Mouse (Mus musculus): ENCODE measurements at regions not wholly inside any gene's neighbourhood (a gene's known extent, or its start where the extent isn't known, plus 50 kb on each side); places are given as distances from the start of the nearest gene placed in this dataset.

DNA sequence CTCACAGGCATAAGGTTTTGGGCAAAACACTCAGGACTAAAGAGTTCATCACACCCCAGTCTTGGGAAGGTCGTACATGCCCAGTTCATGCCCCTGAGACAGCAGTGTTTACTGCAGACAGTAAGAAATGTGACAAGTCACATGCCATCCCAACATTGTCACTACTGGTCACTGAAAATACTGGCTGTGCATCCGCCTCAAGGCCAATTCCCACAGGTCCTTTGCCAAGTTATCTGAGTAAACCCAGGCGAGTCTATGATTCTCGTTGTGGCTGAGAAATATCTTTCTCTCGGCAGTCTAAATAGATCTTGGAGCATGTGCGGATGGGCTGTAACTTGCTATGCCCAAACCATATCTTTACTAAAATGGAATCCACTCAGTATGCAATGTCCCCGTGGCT lies 128.9 kb upstream of the Ednrb start:
- no peak for ATAC-seq (replicated peaks in 1 of 2; ENCODE audit: insufficient read depth in 1 of 2, low FRiP score in 2 of 2, low TSS enrichment in 1 of 2, low read depth in 1 of 2, poor library complexity in 2 of 2, severe bottlenecking in 2 of 2)

GRCm38 (mm10) chr14:103969305-103969704 lies 125.1 kb upstream of the Ednrb start:
- ATAC-seq (replicated peaks in 1 of 2; ENCODE audit: insufficient read depth in 1 of 2, low FRiP score in 2 of 2, low TSS enrichment in 1 of 2, low read depth in 1 of 2, poor library complexity in 2 of 2, severe bottlenecking in 2 of 2), result no peak

- no peak for ATAC-seq (replicated peaks in 1 of 2; ENCODE audit: insufficient read depth in 1 of 2, low FRiP score in 2 of 2, low TSS enrichment in 1 of 2, low read depth in 1 of 2, poor library complexity in 2 of 2, severe bottlenecking in 2 of 2)
These were observed 122.1 kb upstream of the Ednrb start for GRCm38 (mm10) chr14:103966293-103966692.

DNA sequence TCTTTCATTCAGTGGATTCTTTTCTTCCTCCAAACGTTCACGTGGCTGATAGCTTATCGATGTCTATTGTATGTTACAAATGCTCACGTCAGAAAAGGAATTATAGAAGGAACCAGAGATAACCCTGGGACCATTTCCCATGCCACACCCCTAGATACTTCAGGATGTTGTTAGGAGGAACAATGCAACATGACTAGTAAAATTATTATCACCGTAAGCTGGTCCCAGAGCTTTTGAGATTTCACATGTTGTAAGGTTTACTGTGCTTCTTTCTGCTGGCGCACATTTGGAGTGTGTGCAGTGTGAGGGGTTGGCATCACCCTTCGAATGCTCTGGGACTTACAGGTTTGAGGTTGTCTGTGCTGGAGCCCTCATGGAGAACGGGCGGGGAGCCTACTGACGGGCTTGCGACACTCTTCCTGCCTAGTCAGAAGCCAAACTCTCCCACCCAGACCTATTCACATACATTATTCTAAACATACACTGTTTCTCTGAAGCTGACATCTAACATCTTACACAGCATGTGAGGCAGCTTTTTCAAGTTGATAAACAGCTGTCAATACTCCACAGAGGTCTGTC lies 118.2 kb upstream of the Ednrb start:
- no peak for ATAC-seq (replicated peaks in 1 of 2; ENCODE audit: insufficient read depth in 1 of 2, low FRiP score in 2 of 2, low TSS enrichment in 1 of 2, low read depth in 1 of 2, poor library complexity in 2 of 2, severe bottlenecking in 2 of 2)

DNA sequence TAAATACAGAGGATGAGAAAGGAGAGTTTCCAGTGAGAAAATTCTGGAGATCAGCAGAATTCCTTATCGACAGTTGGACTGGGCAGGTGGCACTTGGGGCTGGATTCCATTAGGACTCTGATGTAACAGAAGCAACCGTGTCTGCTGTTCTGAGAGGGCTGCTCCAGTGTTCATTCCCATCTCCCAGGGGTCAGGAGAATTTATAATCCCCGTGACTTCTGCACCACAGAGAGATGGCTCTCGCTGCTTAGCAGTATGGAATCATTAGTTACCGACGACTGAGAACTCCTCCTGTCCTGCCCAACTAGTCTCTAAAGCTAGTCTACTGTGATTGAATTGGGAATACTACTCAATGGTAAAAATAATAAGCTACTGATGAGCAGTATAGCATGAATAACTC lies 107.7 kb upstream of the Ednrb start:
- no peak for ATAC-seq (replicated peaks in 1 of 2; ENCODE audit: insufficient read depth in 1 of 2, low FRiP score in 2 of 2, low TSS enrichment in 1 of 2, low read depth in 1 of 2, poor library complexity in 2 of 2, severe bottlenecking in 2 of 2)

DNA sequence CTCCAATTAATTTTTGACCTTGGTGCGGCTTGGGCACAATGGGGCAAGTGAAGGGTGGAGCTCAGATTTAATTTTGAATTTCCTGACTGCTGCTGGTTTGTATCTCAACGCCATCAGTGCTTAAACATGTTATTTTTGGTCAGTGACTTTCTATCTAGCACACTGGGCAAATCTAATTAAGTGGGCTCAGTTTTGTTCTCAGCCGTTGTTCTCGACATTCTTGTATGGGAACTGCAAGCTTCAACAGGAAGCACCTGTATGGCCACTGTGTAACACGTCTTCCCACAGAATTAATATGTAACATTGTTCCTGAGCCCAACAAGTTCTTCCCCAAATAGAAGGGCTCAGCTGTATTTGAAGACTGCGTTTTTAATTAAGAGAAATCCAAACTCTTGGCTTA lies 105.7 kb upstream of the Ednrb start:
- ATAC-seq (replicated peaks in 1 of 2; ENCODE audit: insufficient read depth in 1 of 2, low FRiP score in 2 of 2, low TSS enrichment in 1 of 2, low read depth in 1 of 2, poor library complexity in 2 of 2, severe bottlenecking in 2 of 2), result peak; percentile 85 to 87

DNA sequence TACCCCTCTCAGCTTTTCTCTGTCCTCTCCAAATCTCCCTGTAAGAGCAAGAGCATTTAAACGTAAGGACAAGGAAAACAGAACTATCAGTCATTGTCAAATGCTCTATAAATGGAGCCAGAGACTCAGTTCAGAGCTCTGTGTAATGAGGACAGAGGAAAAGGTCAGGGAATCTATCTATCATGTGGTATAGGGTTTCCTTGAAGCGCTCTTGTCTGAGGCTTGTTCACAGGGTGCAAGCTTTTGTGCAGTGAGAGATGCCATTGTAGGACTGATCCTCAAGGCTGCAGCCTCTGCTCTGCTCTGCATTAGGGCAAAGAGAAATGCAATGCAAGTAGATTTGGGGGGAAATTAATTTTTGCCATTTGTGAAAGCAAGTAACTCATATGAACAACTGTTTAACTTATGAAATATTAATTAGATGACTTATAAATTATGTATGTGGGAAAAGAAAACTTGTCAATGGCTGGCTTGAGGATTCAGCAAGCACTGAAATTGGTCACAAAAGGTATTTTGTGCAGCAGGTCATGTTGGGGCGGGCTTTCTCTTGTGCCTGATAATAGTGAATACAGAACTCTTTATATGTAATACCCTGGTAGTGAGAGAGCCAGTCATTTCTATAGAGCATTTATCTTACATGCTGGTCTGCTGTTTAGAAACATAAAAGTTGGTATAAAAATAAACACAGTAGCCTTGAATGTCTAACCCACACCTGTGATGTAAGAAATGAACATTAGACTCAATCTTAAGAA lies 104.0 kb upstream of the Ednrb start:
- ATAC-seq (replicated peaks in 1 of 2; ENCODE audit: insufficient read depth in 1 of 2, low FRiP score in 2 of 2, low TSS enrichment in 1 of 2, low read depth in 1 of 2, poor library complexity in 2 of 2, severe bottlenecking in 2 of 2), result no peak

- ATAC-seq (replicated peaks in 1 of 2; ENCODE audit: insufficient read depth in 1 of 2, low FRiP score in 2 of 2, low TSS enrichment in 1 of 2, low read depth in 1 of 2, poor library complexity in 2 of 2, severe bottlenecking in 2 of 2), result peak; percentile 19 to 59; a peak in 3 of 4 replicates
These were observed 101.6 kb upstream of the Ednrb start for GRCm38 (mm10) chr14:103945753-103946152.

- no peak for ATAC-seq (replicated peaks in 1 of 2; ENCODE audit: insufficient read depth in 1 of 2, low FRiP score in 2 of 2, low TSS enrichment in 1 of 2, low read depth in 1 of 2, poor library complexity in 2 of 2, severe bottlenecking in 2 of 2)
These were observed 95.7 kb upstream of the Ednrb start for GRCm38 (mm10) chr14:103939867-103940266.

- ATAC-seq (replicated peaks in 1 of 2; ENCODE audit: insufficient read depth in 1 of 2, low FRiP score in 2 of 2, low TSS enrichment in 1 of 2, low read depth in 1 of 2, poor library complexity in 2 of 2, severe bottlenecking in 2 of 2), result peak; percentile 37 to 58; a peak in 3 of 4 replicates
These were observed 94.7 kb upstream of the Ednrb start for GRCm38 (mm10) chr14:103938937-103939336.

DNA sequence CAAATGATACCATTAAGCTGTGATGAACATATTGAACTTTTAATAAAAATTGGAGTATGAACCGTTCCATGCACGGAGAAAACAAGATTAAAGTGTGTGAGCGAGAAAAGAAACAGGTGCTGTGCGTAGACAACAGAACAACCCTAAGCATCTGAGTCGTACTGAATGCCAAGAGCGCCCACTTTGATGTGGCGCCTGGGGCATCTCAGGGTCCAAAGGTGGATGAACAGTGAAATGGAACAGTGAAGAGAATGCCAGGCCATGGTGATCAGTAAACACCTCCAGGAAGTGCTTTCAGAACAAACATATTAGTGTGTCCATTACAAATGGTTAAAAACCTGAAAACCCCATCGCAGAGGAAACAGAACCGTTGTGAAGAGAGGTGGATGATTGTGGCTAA lies 94.0 kb upstream of the Ednrb start:
- no peak for ATAC-seq (replicated peaks in 1 of 2; ENCODE audit: insufficient read depth in 1 of 2, low FRiP score in 2 of 2, low TSS enrichment in 1 of 2, low read depth in 1 of 2, poor library complexity in 2 of 2, severe bottlenecking in 2 of 2)

DNA sequence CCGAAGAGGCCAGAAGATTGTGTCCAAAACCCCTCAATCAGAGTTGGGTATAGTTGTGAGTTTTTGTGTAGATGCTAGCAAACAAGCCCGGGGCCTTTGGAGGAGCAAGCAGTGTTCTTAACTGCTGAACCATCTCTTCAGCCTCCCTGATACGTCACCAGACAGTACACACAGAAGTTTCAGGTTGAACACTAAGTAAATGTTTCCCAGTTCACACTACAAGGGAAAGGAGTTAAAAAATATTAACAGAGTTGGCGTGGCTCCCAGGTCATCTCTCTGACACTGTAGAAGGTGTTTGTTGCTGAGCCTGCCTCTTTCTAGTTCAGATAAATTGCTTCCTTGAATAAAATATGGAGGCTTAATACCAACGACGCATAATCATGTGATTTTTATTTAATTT lies 93.5 kb upstream of the Ednrb start:
- ATAC-seq (replicated peaks in 1 of 2; ENCODE audit: insufficient read depth in 1 of 2, low FRiP score in 2 of 2, low TSS enrichment in 1 of 2, low read depth in 1 of 2, poor library complexity in 2 of 2, severe bottlenecking in 2 of 2), result no peak

DNA sequence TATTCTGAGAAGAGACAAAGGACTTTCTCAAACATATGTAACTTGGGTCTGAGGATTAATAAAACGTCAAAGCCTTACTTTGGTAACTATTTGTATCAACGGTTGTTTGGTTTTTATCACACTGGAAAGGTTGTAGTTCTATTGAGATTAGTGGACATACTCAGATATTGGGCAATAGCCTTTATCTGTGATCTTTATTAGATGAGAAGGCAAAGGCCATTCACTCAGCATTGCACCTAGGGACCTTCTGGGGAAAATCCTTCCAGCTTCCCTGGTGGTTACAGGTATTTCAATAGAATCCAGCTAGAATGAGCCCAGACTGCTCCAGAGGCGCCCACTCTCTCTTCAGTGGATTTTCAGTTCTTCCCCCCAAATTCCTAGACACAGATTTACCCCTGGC lies 89.6 kb upstream of the Ednrb start:
- no peak for ATAC-seq (replicated peaks in 1 of 2; ENCODE audit: insufficient read depth in 1 of 2, low FRiP score in 2 of 2, low TSS enrichment in 1 of 2, low read depth in 1 of 2, poor library complexity in 2 of 2, severe bottlenecking in 2 of 2)

GRCm38 (mm10) chr14:103932170-103932569 lies 88.0 kb upstream of the Ednrb start:
- no peak for ATAC-seq (replicated peaks in 1 of 2; ENCODE audit: insufficient read depth in 1 of 2, low FRiP score in 2 of 2, low TSS enrichment in 1 of 2, low read depth in 1 of 2, poor library complexity in 2 of 2, severe bottlenecking in 2 of 2)

- no peak for ATAC-seq (replicated peaks in 1 of 2; ENCODE audit: insufficient read depth in 1 of 2, low FRiP score in 2 of 2, low TSS enrichment in 1 of 2, low read depth in 1 of 2, poor library complexity in 2 of 2, severe bottlenecking in 2 of 2)
These were observed 85.6 kb upstream of the Ednrb start for GRCm38 (mm10) chr14:103929734-103930364.

DNA sequence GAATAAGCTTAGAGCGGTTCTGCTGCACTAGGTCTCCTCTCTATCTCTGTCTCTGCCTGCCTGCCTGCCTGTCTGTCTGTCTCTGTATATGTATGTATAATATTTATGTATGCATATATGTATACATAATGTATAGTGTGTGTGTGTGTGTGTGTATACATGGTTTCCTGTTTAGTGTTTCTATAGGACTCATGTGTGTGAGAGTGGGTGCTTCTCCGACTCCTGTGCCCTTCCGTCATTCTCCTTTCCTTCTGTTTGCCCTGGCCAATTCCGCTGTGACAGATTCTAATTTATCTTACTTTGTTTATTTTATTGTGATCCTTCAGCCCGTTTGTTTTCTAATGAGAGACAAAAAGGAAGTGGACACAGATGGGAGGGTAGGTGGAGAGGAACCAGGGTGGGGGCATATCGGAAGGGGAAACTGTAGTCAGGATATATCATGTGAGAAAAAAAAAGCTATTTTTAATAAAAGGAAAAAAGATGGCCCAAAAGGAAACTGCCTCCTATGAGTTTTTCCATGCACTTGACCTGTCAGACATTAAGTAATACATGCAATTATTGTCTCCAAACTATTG lies 85.0 kb upstream of the Ednrb start:
- ATAC-seq (replicated peaks in 1 of 2; ENCODE audit: insufficient read depth in 1 of 2, low FRiP score in 2 of 2, low TSS enrichment in 1 of 2, low read depth in 1 of 2, poor library complexity in 2 of 2, severe bottlenecking in 2 of 2), result no peak

DNA sequence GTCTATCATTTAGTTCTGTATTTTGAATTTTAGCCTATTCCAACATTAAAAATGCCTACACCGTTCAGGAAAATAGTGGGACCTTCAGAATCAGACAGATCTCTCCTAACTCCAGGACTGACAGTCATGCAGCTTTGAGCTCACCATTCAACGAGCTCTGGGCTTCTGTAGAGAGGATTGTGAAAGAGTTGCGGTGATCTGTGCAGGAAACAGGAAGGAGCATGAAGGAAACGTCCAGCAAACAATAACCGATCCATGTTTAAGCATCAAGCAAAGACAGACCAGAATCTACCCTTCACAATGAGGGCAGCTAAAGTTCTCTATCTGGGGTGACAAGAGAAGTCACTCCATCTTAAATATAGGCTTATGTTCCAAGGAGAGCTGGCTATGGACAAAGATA lies 76.0 kb upstream of the Ednrb start:
- peak; percentile 95 to 96 for ATAC-seq (replicated peaks in 1 of 2; ENCODE audit: insufficient read depth in 1 of 2, low FRiP score in 2 of 2, low TSS enrichment in 1 of 2, low read depth in 1 of 2, poor library complexity in 2 of 2, severe bottlenecking in 2 of 2)

DNA sequence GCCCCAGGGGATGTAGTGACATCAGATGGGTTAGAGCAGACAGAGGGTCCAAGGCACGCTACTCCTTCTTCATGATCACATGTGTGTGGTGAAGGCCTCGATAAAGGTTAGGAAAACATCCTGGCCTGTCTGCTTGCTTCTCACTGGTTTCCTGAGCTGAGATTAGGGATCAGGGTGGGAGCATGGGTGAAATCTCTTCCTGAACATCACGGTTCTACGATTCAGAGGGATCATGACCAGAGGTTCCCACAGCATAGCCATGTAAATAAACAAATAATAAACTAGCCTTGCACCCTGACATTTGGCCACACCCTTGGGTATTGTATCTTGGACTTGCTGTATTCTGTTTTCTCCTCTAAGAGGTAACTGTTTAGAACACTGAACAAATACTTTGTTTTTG lies 75.2 kb upstream of the Ednrb start:
- no peak for ATAC-seq (replicated peaks in 1 of 2; ENCODE audit: insufficient read depth in 1 of 2, low FRiP score in 2 of 2, low TSS enrichment in 1 of 2, low read depth in 1 of 2, poor library complexity in 2 of 2, severe bottlenecking in 2 of 2)

All from hematopoietic stem cell, adult 5-6 weeks (primary cell).